Mouse (Mus musculus): ENCODE results near the gene Ms4a4c. TPM values are rescaled to one million over a fixed set of nuclear protein-coding genes. Genes with fewer than 3 reads are reported as not detected.

Ms4a4c gene
- polyA plus RNA-seq, 1 experiment, result 2.4 TPM

GRCm38 (mm10) chr19:11376399-11376798 is 28.2 kb upstream of the Ms4a4c start:
- TF ChIP-seq POLR2A (IDR thresholded peaks at IDR 0.05; ENCODE audit: control insufficient read depth, extremely low read depth, insufficient read depth, low read length, poor library complexity) (no peak), CTCF (IDR thresholded peaks at IDR 0.05; ENCODE audit: borderline replicate concordance, control insufficient read depth, extremely low read depth, insufficient read depth, low read length, poor library complexity) (no peak)
- H3K27me3 ChIP-seq (ENCODE audit: control insufficient read depth, insufficient read depth, low read length), result no peaks in the 10 kb centered on the region
- H3K36me3 ChIP-seq (ENCODE audit: control insufficient read depth, insufficient read depth, low read length), result no peaks in the 10 kb centered on the region
- H3K27ac ChIP-seq (ENCODE audit: control insufficient read depth, insufficient read depth, low read length), result no peak overlapping the region
- no peaks in the 10 kb centered on the region for H3K4me1 ChIP-seq (replicated peaks; ENCODE audit: control insufficient read depth, insufficient read depth, low read length)
- no peak overlapping the region for H3K4me3 ChIP-seq (ENCODE audit: control insufficient read depth, insufficient read depth, low read length)
- WGBS, result 50% methylated on average over 2 of the region's 2 CpGs
- DNase-seq, result no peak

GRCm38 (mm10) chr19:11387109-11387508 is 17.5 kb upstream of the Ms4a4c start:
- peak; percentile 24 for DNase-seq
- Histone ChIP-seq H3K36me3 (ENCODE audit: control insufficient read depth, insufficient read depth, low read length) (no peaks in the 10 kb centered on the region), H3K4me3 (ENCODE audit: control insufficient read depth, insufficient read depth, low read length) (no peak overlapping the region), H3K27me3 (ENCODE audit: control insufficient read depth, insufficient read depth, low read length) (no peaks in the 10 kb centered on the region; the same call in 1 of the 2 replicates), H3K4me1 (replicated peaks; ENCODE audit: control insufficient read depth, insufficient read depth, low read length) (no peaks in the 10 kb centered on the region), H3K27ac (ENCODE audit: control insufficient read depth, insufficient read depth, low read length) (no peak overlapping the region)
- TF ChIP-seq POLR2A (IDR thresholded peaks at IDR 0.05; ENCODE audit: control insufficient read depth, extremely low read depth, insufficient read depth, low read length, poor library complexity) (no peak), CTCF (IDR thresholded peaks at IDR 0.05; ENCODE audit: borderline replicate concordance, control insufficient read depth, extremely low read depth, insufficient read depth, low read length, poor library complexity) (no peak)
- WGBS, result 35% methylated on average over 2 of the region's 2 CpGs

- no peak overlapping the region for H3K4me3 ChIP-seq (ENCODE audit: control insufficient read depth, insufficient read depth, low read length)
- 81% methylated on average over 4 of the region's 4 CpGs for WGBS
- H3K4me1 ChIP-seq (replicated peaks; ENCODE audit: control insufficient read depth, insufficient read depth, low read length), result no peaks in the 10 kb centered on the region
- TF ChIP-seq CTCF (IDR thresholded peaks at IDR 0.05; ENCODE audit: borderline replicate concordance, control insufficient read depth, extremely low read depth, insufficient read depth, low read length, poor library complexity) (no peak), POLR2A (IDR thresholded peaks at IDR 0.05; ENCODE audit: control insufficient read depth, extremely low read depth, insufficient read depth, low read length, poor library complexity) (no peak)
- no peak for DNase-seq
- H3K27ac ChIP-seq (ENCODE audit: control insufficient read depth, insufficient read depth, low read length), result no peak overlapping the region
- H3K36me3 ChIP-seq (ENCODE audit: control insufficient read depth, insufficient read depth, low read length), result no peaks in the 10 kb centered on the region
- H3K27me3 ChIP-seq (ENCODE audit: control insufficient read depth, insufficient read depth, low read length), result no peaks in the 10 kb centered on the region; the same call in 1 of the 2 replicates
Measured at GRCm38 (mm10) chr19:11387685-11388084, 16.9 kb upstream of the Ms4a4c start.

DNA sequence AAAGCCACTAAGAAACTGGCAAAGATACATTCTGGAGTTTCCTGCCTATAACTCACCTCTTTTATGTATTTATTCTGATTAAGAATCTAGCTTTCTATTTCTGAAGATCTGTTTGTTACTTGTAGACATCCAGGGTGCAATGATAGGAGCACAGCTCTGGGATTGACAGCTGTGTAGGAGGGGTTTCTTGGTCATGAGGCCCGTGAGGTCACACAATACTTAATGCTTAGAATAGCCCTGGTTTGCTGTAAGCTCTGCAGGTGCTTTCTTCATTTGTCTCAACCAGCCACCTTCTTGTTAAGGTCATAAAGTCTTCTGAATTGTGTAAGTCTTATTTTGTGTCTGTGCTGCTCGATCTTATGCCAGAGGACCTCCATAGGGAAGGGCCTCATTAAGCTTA is 15.6 kb upstream of the Ms4a4c start:
- DNase-seq, result no peak
- Histone ChIP-seq H3K4me3 (ENCODE audit: control insufficient read depth, insufficient read depth, low read length) (no peak overlapping the region), H3K27me3 (ENCODE audit: control insufficient read depth, insufficient read depth, low read length) (no peaks in the 10 kb centered on the region), H3K4me1 (replicated peaks; ENCODE audit: control insufficient read depth, insufficient read depth, low read length) (no peaks in the 10 kb centered on the region), H3K36me3 (ENCODE audit: control insufficient read depth, insufficient read depth, low read length) (no peaks in the 10 kb centered on the region), H3K27ac (ENCODE audit: control insufficient read depth, insufficient read depth, low read length) (no peak overlapping the region)
- 90% methylated on average over 2 of the region's 2 CpGs for WGBS
- TF ChIP-seq CTCF (IDR thresholded peaks at IDR 0.05; ENCODE audit: borderline replicate concordance, control insufficient read depth, extremely low read depth, insufficient read depth, low read length, poor library complexity) (no peak), POLR2A (IDR thresholded peaks at IDR 0.05; ENCODE audit: control insufficient read depth, extremely low read depth, insufficient read depth, low read length, poor library complexity) (no peak)

DNA sequence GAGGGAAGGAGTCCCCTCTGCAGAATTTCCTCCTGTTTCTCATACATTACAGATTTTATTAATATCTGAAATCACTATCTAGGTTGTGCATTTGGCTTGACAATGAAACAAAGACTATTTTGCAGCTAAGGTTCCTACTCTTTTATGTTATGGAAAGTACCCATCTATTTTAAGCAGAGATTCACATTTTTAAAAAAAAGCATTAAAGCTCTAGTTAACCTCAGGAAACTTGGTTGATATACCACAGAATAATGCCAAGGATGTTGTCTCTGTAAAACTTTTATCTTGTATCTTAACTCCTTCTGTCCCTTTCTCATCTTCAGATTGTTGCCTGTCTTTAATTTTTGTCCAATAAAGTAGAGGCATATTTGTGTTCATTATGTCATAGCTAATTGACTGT is 8.8 kb upstream of the Ms4a4c start:
- Histone ChIP-seq H3K27ac (ENCODE audit: control insufficient read depth, insufficient read depth, low read length) (peak overlapping the region; percentile 69), H3K27me3 (ENCODE audit: control insufficient read depth, insufficient read depth, low read length) (no peaks in the 10 kb centered on the region), H3K36me3 (ENCODE audit: control insufficient read depth, insufficient read depth, low read length) (no peaks in the 10 kb centered on the region), H3K4me1 (replicated peaks; ENCODE audit: control insufficient read depth, insufficient read depth, low read length) (no peaks in the 10 kb centered on the region; the same call in 1 of the 2 replicates), H3K4me3 (ENCODE audit: control insufficient read depth, insufficient read depth, low read length) (no peak overlapping the region)
- DNase-seq, result no peak
- TF ChIP-seq CTCF (IDR thresholded peaks at IDR 0.05; ENCODE audit: borderline replicate concordance, control insufficient read depth, extremely low read depth, insufficient read depth, low read length, poor library complexity), result no peak
- TF ChIP-seq POLR2A (IDR thresholded peaks at IDR 0.05; ENCODE audit: control insufficient read depth, extremely low read depth, insufficient read depth, low read length, poor library complexity), result no peak

DNA sequence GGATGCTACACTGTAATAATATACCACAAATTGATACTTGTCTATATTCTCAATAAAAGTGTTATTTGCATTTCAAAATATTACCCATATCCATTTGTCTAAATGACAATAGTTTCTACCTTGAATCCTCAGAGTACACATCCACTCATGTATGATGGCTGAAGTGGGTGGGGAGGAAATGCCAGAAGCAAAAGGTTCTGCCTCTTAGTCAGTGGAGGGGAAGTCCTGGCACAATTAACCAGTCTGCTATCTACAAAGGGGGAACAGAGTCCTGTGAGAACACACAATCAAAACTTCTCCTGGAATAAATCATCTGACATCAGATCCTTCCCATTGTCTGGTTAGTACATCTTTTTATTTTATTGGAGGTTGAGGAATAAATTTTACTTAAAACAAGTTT is 2.9 kb downstream of the Ms4a4c start:
- H3K4me3 ChIP-seq (ENCODE audit: control insufficient read depth, insufficient read depth, low read length), result no peak overlapping the region
- no peak overlapping the region for H3K27ac ChIP-seq (ENCODE audit: control insufficient read depth, insufficient read depth, low read length)
- peaks cover 6% of the 10 kb centered on the region; the same call in 1 of the 2 replicates for H3K4me1 ChIP-seq (replicated peaks; ENCODE audit: control insufficient read depth, insufficient read depth, low read length)
- TF ChIP-seq POLR2A (IDR thresholded peaks at IDR 0.05; ENCODE audit: control insufficient read depth, extremely low read depth, insufficient read depth, low read length, poor library complexity) (no peak), CTCF (IDR thresholded peaks at IDR 0.05; ENCODE audit: borderline replicate concordance, control insufficient read depth, extremely low read depth, insufficient read depth, low read length, poor library complexity) (no peak)
- no peak for DNase-seq
- H3K27me3 ChIP-seq (ENCODE audit: control insufficient read depth, insufficient read depth, low read length), result no peaks in the 10 kb centered on the region
- H3K36me3 ChIP-seq (ENCODE audit: control insufficient read depth, insufficient read depth, low read length), result no peaks in the 10 kb centered on the region

DNA sequence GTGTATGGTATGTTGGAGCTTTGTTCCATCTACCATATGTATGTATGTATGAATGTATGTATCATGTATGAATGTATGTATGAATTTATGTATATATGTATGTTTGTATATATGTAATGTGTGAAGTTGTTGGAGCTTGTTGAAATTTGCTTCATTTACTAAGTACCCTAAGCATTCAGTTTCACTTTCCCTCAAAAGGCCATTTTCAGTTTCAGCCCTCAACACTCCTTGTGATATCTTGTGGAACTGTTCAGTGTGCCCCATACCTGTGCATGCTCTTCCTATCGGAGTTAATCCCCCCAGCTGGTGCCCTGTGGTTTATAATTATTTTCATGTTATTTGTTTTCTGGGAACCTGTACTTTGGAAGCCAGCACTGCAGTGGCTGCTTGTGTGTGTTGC is 4.0 kb downstream of the Ms4a4c start:
- Histone ChIP-seq H3K4me3 (ENCODE audit: control insufficient read depth, insufficient read depth, low read length) (no peak overlapping the region), H3K27me3 (ENCODE audit: control insufficient read depth, insufficient read depth, low read length) (no peaks in the 10 kb centered on the region), H3K4me1 (replicated peaks; ENCODE audit: control insufficient read depth, insufficient read depth, low read length) (peaks cover 6% of the 10 kb centered on the region; the same call in 1 of the 2 replicates), H3K36me3 (ENCODE audit: control insufficient read depth, insufficient read depth, low read length) (no peaks in the 10 kb centered on the region), H3K27ac (ENCODE audit: control insufficient read depth, insufficient read depth, low read length) (no peak overlapping the region)
- no peak for DNase-seq
- WGBS, result 77% methylated on average over 1 of the region's 1 CpGs
- TF ChIP-seq POLR2A (IDR thresholded peaks at IDR 0.05; ENCODE audit: control insufficient read depth, extremely low read depth, insufficient read depth, low read length, poor library complexity) (no peak), CTCF (IDR thresholded peaks at IDR 0.05; ENCODE audit: borderline replicate concordance, control insufficient read depth, extremely low read depth, insufficient read depth, low read length, poor library complexity) (no peak)
